Mouse (Mus musculus) MEL (cell line): Measurements from ENCODE around the gene Abl1.

Source experiments
- CTCF ChIP-seq, 3 experiments: IDR thresholded peaks in 2 of 3; conservative IDR thresholded peaks in 1 of 3; 2 replicates each; pipeline ENCODE4 v1.5.1; 2011 to 2012; ENCODE audit warnings: low read length in 3 of 3, low read depth in 2 of 3, mild to moderate bottlenecking in 2 of 3, improper control_type of control experiment in 1 of 3, inconsistent platforms in 1 of 3, mixed read lengths in 1 of 3, moderate library complexity in 1 of 3; ENCODE audit not compliant: control insufficient read depth in 1 of 3, insufficient read depth in 1 of 3, poor library complexity in 1 of 3, severe bottlenecking in 1 of 3
- EP300 ChIP-seq, 2 experiments: IDR thresholded peaks; 2 replicates each; pipeline ENCODE4 v1.6.1; 2011; ENCODE audit warnings: improper control_type of control experiment in 2 of 2, low read length in 2 of 2, low read depth in 1 of 2, mild to moderate bottlenecking in 1 of 2
- KAT2A ChIP-seq: conservative IDR thresholded peaks from 2 replicates; pipeline ENCODE4 v1.6.1; 2012; ENCODE audit warnings: low read depth, low read length, improper control_type of control experiment, inconsistent platforms
- NRF1 ChIP-seq: IDR thresholded peaks from 2 replicates; pipeline ENCODE4 v1.6.1; 2014; ENCODE audit warnings: low read depth, mild to moderate bottlenecking, inconsistent platforms, low read length, improper control_type of control experiment, moderate library complexity; ENCODE audit not compliant: poor library complexity, insufficient read depth, severe bottlenecking
- POLR2A ChIP-seq, 2 experiments: IDR thresholded peaks; 2 replicates each; pipeline ENCODE4 v1.6.1; 2011 to 2012; ENCODE audit warnings: low read length in 2 of 2, mild to moderate bottlenecking in 2 of 2, control low read depth in 1 of 2, improper control_type of control experiment in 1 of 2, low read depth in 1 of 2, moderate library complexity in 1 of 2; ENCODE audit not compliant: control insufficient read depth in 1 of 2, insufficient read depth in 1 of 2, poor library complexity in 1 of 2
- POLR2AphosphoS2 ChIP-seq: IDR thresholded peaks from 2 replicates; pipeline ENCODE4 v1.6.1; 2011; ENCODE audit warnings: low read length, improper control_type of control experiment
- POLR2AphosphoS5 ChIP-seq: IDR thresholded peaks from 2 replicates; pipeline ENCODE4 v1.6.1; 2012; ENCODE audit warnings: low read depth, borderline replicate concordance, mild to moderate bottlenecking, inconsistent platforms, low read length, moderate library complexity, mixed read lengths
- RAD21 ChIP-seq: IDR thresholded peaks from 2 replicates; pipeline ENCODE4 v1.6.1; 2011; ENCODE audit warnings: mild to moderate bottlenecking, low read depth, low read length, improper control_type of control experiment
- SIN3A ChIP-seq: IDR thresholded peaks from 2 replicates; pipeline ENCODE4 v1.6.1; 2012; ENCODE audit warnings: low read length, improper control_type of control experiment, inconsistent platforms
- TCF12 ChIP-seq: IDR thresholded peaks from 2 replicates; pipeline ENCODE4 v1.6.1; 2014; ENCODE audit warnings: low read depth, mild to moderate bottlenecking, inconsistent platforms, low read length, improper control_type of control experiment, moderate library complexity
- USF2 ChIP-seq, 2 experiments: IDR thresholded peaks; 2 replicates each; pipeline ENCODE4 v1.6.1; 2011 to 2012; ENCODE audit warnings: improper control_type of control experiment in 2 of 2, low read length in 2 of 2, borderline replicate concordance in 1 of 2, inconsistent platforms in 1 of 2, low read depth in 1 of 2, mild to moderate bottlenecking in 1 of 2; ENCODE audit not compliant: insufficient read depth in 1 of 2
- ZC3H11A ChIP-seq: IDR thresholded peaks from 2 replicates; pipeline ENCODE4 v1.6.1; 2012; ENCODE audit warnings: low read depth, mild to moderate bottlenecking, inconsistent platforms, low read length, improper control_type of control experiment
- ZMIZ1 ChIP-seq: IDR thresholded peaks from 2 replicates; pipeline ENCODE4 v1.6.1; 2012; ENCODE audit warnings: low read depth, mild to moderate bottlenecking, inconsistent platforms, low read length, improper control_type of control experiment, moderate library complexity

GRCm38 (mm10) chr2:31742134-31742533, 54.0 kb downstream of the Abl1 start:
- TF ChIP-seq POLR2AphosphoS2 (no peak), CTCF (IDR thresholded peaks at IDR 0.05 in 2 of 3, conservative IDR thresholded peaks at IDR 0.05 in 1 of 3; ENCODE audit: control insufficient read depth in 1 of 3, insufficient read depth in 1 of 3, low read depth in 2 of 3, low read length in 3 of 3, poor library complexity in 1 of 3, severe bottlenecking in 1 of 3) (no peak), ZMIZ1 (no peak), USF2 (IDR thresholded peaks at IDR 0.05; ENCODE audit: borderline replicate concordance in 1 of 2, insufficient read depth in 1 of 2, low read depth in 1 of 2, low read length in 2 of 2) (no peak), POLR2A (IDR thresholded peaks at IDR 0.05; ENCODE audit: control insufficient read depth in 1 of 2, insufficient read depth in 1 of 2, low read depth in 1 of 2, low read length in 2 of 2, poor library complexity in 1 of 2) (no peak), POLR2AphosphoS5 (no peak), SIN3A (no peak), NRF1 (no peak), KAT2A (no peak), ZC3H11A (no peak), RAD21 (no peak), TCF12 (no peak), EP300 (IDR thresholded peaks at IDR 0.05; ENCODE audit: low read depth in 1 of 2, low read length in 2 of 2) (no peak)
